ENCODE assay signal across 8 mouse cellular contexts in the genomic region with DNA sequence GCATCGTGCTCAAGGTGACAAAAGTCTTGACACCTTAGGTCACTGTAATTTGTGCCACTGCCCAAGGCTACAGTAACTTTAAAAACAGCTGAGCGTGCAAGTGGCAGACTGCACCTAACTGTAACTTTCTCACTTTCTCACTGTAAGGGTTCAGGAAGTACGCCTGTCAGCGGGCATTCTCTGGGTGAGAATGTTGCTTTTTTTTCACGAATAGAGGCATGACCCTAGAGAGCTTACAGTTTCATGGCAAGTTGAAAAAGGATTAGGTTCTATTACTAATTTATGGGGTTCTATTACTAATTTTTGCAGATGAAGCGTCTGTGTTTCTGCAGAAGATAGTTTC. TPM values are rescaled to one million over a fixed set of nuclear protein-coding genes. Genes with fewer than 3 reads are reported as not detected.
DNase-seq lines count a peak whose midpoint lies in the region; ATAC-seq and TF ChIP-seq lines count a peak whose summit lies in the region.

No protein-coding gene starts in this region.

- TF ChIP-seq POLR2A in bone marrow macrophage, adult 2 months (IDR thresholded peaks at IDR 0.05; ENCODE audit: borderline replicate concordance, low read depth, low read length), result no peak

- H3K9me3 ChIP-seq in heart, embryonic 15.5 days (replicated peaks), result no peaks in the 10 kb centered on the region
- H3K9me3 ChIP-seq in hindbrain, embryonic 15.5 days, result no peaks in the 10 kb centered on the region
- H3K9me3 ChIP-seq in midbrain, embryonic 13.5 days, result no peaks in the 10 kb centered on the region

- ATAC-seq in heart, embryonic 15.5 days (replicated peaks; ENCODE audit: insufficient number of reproducible peaks, insufficient read depth, low FRiP score, low read depth), result no peak
- ATAC-seq in hindbrain, embryonic 15.5 days (ENCODE audit: low FRiP score, low read depth), result 0 out of 2 replicates have a peak, but pooled peaks have one; percentile 1
- ATAC-seq in midbrain, embryonic 13.5 days, result no peak

- no peaks in the 10 kb centered on the region; the same call in 1 of the 2 replicates for H3K27me3 ChIP-seq in heart, embryonic 15.5 days
- H3K27me3 ChIP-seq in hindbrain, embryonic 15.5 days, result no peaks in the 10 kb centered on the region
- no peaks in the 10 kb centered on the region for H3K27me3 ChIP-seq in midbrain, embryonic 13.5 days

- peak overlapping the region; percentile 81 for H3K9ac ChIP-seq in heart, embryonic 15.5 days
- peak overlapping the region; percentile 77 for H3K9ac ChIP-seq in hindbrain, embryonic 15.5 days
- H3K9ac ChIP-seq in midbrain, embryonic 13.5 days (replicated peaks), result peak overlapping the region; percentile 77

- WGBS in heart, embryonic 15.5 days, result 4% methylated on average over 6 of the region's 6 CpGs
- 11% methylated on average over 6 of the region's 6 CpGs for WGBS in hindbrain, embryonic 15.5 days
- 12% methylated on average over 6 of the region's 6 CpGs for WGBS in midbrain, embryonic 13.5 days

- peak overlapping the region; percentile 60 for H3K4me2 ChIP-seq in heart, embryonic 15.5 days
- H3K4me2 ChIP-seq in hindbrain, embryonic 15.5 days, result peak overlapping the region; percentile 63
- H3K4me2 ChIP-seq in midbrain, embryonic 13.5 days (replicated peaks), result peak overlapping the region; percentile 65

- peaks cover 10% of the 10 kb centered on the region; the same call in 1 of the 2 replicates for H3K4me1 ChIP-seq in heart, embryonic 15.5 days (replicated peaks)
- H3K4me1 ChIP-seq in bone marrow macrophage, adult 2 months (ENCODE audit: control insufficient read depth, insufficient read depth, low read length), result peaks cover 3% of the 10 kb centered on the region; the same call in 1 of the 2 replicates
- peaks cover 14% of the 10 kb centered on the region for H3K4me1 ChIP-seq in hindbrain, embryonic 15.5 days (replicated peaks)
- peaks cover 5% of the 10 kb centered on the region for H3K4me1 ChIP-seq in midbrain, embryonic 13.5 days (replicated peaks)

- H3K4me3 ChIP-seq in heart, embryonic 15.5 days, result peak overlapping the region; percentile 84
- peak overlapping the region; percentile 76 for H3K4me3 ChIP-seq in bone marrow macrophage, adult 2 months (ENCODE audit: insufficient read depth, low read length)
- peak overlapping the region; percentile 81 for H3K4me3 ChIP-seq in hindbrain, embryonic 15.5 days
- peak overlapping the region; percentile 70 for H3K4me3 ChIP-seq in midbrain, embryonic 13.5 days (replicated peaks)

- peak overlapping the region; percentile 93 for H3K27ac ChIP-seq in heart, embryonic 15.5 days
- peak overlapping the region; percentile 57 for H3K27ac ChIP-seq in bone marrow macrophage, adult 2 months (ENCODE audit: insufficient read depth, low read depth, low read length)
- H3K27ac ChIP-seq in hindbrain, embryonic 15.5 days (replicated peaks), result peak overlapping the region; percentile 92; the same call in 1 of the 2 replicates
- no peak overlapping the region for H3K27ac ChIP-seq in midbrain, embryonic 13.5 days

- no peaks in the 10 kb centered on the region for H3K36me3 ChIP-seq in heart, embryonic 15.5 days
- no peaks in the 10 kb centered on the region for H3K36me3 ChIP-seq in hindbrain, embryonic 15.5 days
- H3K36me3 ChIP-seq in midbrain, embryonic 13.5 days, result no peaks in the 10 kb centered on the region

- no peak for DNase-seq in heart, adult 18-20 months
- no peak for DNase-seq in frontal cortex, postnatal 25 days (ENCODE audit: low spot score in 2 of 2)
- DNase-seq in T-cell, adult 2 months (ENCODE audit: low spot score), result no peak
- DNase-seq in cerebellum, postnatal 36 days, result no peak

- TF ChIP-seq CTCF in bone marrow macrophage, adult 2 months (IDR thresholded peaks at IDR 0.05; ENCODE audit: low read depth, low read length), result no peak

RNA-seq across cellular contexts. Expression of a gene that starts 0.7 kb away (rescaled TPM):
- 18.2 and 23.7 TPM in 2 replicates for polyA plus RNA-seq in heart, embryonic 15.5 days (2015; fragmentation: Nextera tagmentation; extraction: Ambion mirVana)
- total RNA-seq in heart, adult 18-20 months (2021), result 10 to 100 TPM; 14.4 to 17.9 TPM
- 22.8 and 28.3 TPM in 2 replicates for polyA plus RNA-seq in bone marrow macrophage, adult 2 months (2012; ENCODE audit: insufficient read depth, insufficient read length, missing spikeins)
- 20.4 and 20.9 TPM in 2 replicates for polyA plus RNA-seq in hindbrain, embryonic 15.5 days (2015; fragmentation: Nextera tagmentation; extraction: Ambion mirVana)
- polyA plus RNA-seq in midbrain, embryonic 13.5 days (2015; fragmentation: Nextera tagmentation; extraction: Ambion mirVana), result 14.0 and 15.0 TPM in 2 replicates

RNA-seq across cellular contexts. Expression of a gene that starts 10.8 kb away (rescaled TPM):
- polyA plus RNA-seq in heart, embryonic 15.5 days (2015; fragmentation: Nextera tagmentation; extraction: Ambion mirVana), result 0.24 TPM in 1 of 2 replicates, not detected in the other
- not detected for total RNA-seq in heart, adult 18-20 months (2021)
- polyA plus RNA-seq in bone marrow macrophage, adult 2 months (2012; ENCODE audit: insufficient read depth, insufficient read length, missing spikeins), result 0.64 TPM in 1 of 2 replicates, not detected in the other
- polyA plus RNA-seq in hindbrain, embryonic 15.5 days (2015; fragmentation: Nextera tagmentation; extraction: Ambion mirVana), result 0.05 TPM in 1 of 2 replicates, not detected in the other
- not detected in 2 replicates for polyA plus RNA-seq in midbrain, embryonic 13.5 days (2015; fragmentation: Nextera tagmentation; extraction: Ambion mirVana)
